Mouse (Mus musculus): ENCODE data around the gene Hspe1.
"Not testable (repeated sequence)": the region's sequence is repeated elsewhere in the genome, so short reads cannot be mapped to it uniquely, and the experiment has no call there.

Gene Hspe1

GRCm38 (mm10) chr1:55082106-55082505, 5.8 kb upstream of the Hspe1 start:
- in situ Hi-C loops (cut with MboI, MseI), result no loop called here

- in situ Hi-C loops (cut with MboI, MseI), result loop anchor here (5.0 kb wide), 2 partner anchors 59 to 64 kb away; partner anchors contain the start of gene Sf3b1 (in 1 of the 2)
Measured at GRCm38 (mm10) chr1:55085781-55086366, 2.1 kb upstream of the Hspe1 start.

DNA sequence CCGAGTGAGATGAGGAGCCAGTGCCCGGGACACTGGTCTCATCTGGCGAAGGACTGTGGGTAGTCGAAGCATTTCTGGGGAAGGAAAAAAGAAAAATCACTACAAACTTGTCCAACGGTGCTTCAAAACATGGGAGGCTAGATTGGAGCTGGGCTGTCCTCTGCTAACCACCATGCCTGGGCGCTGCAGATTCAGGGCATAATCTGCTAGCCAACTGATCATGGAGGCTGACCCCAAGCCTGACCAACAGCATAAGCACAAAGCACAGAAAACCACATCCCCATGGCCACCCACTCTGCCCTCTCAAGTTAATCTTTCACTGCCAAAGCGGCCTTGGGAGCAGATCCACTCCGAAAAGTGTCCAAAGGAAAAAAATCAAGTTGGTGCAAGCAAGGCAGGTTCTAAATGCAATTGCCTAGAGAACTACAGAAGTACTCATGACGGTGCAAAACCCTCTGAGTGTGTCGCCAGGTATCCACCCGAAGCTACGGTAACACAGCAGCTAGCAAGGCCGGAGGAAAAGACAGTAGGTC, 998 bp upstream of the Hspe1 start:
- in situ Hi-C loops (cut with MboI, MseI), result loop anchor here (5.0 kb wide), 2 partner anchors 60 to 65 kb away; partner anchors contain the start of gene Sf3b1 (in 1 of the 2)

DNA sequence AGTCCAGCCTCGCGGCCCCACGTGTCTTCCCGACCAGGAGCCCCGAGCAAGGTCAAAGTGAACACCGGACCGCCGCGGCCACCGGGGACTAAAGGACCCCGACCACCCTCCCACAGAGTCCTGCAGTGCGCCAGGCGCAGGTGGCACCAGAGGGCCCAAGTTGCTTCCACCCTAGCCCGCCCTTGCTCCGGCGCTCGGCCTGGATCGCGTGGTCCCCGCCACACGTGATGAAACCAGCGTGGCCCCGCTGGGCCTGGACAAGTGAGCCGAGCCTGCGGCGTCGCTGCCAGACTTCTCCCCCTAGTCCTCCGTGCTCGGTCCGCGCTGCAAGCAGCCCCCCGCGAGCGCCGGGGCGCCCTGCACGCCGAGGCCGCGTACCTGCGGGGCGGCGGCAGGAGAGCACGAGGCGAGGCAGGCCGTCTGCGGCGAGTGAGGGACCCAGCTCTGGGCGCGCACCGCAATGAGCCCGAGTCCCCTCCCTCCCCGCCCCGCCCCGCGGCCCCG, 479 bp upstream of the Hspe1 start:
- in situ Hi-C loops (cut with MboI, MseI), result loop anchor here (5.0 kb wide), 2 partner anchors 60 to 65 kb away; partner anchors contain the start of gene Sf3b1 (in 1 of the 2)

- in situ Hi-C loops (cut with MboI, MseI), result loop anchor here (5.0 kb wide), 2 partner anchors 62 to 67 kb away; partner anchors contain the start of gene Sf3b1 (in 1 of the 2)
Measured at GRCm38 (mm10) chr1:55088611-55089497, 922 bp downstream of the Hspe1 start.

DNA sequence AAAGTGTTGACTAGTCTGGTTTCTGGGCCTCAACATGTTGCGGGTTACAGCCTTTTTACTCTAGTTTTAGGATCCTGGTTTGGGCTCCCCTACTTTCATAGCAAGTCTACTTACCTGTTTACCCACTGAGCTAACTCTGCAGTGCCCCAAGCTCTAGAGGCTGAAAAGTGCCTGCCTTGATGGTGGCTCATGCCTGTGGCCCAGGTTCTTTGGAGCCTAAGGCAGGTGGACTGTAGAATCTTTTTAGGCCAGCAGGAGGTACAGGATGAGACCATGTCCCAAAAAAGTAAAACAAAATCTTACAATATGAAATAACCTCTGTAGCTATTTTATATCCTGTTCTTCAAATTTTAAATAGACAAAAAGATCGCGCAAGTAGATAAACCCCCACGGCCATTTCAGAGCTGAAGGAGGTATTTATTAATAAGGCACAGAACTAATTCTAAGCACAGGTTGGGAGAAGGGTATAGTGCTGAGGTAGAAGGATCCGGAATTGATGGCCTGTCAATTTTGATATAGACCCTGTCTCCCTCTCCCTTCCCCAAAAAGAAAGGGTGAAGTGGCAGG, 1.6 kb downstream of the Hspe1 start:
- in situ Hi-C loops (cut with MboI, MseI), result loop anchor here (5.0 kb wide), 2 partner anchors 62 to 67 kb away; partner anchors contain the start of gene Sf3b1 (in 1 of the 2)

- in situ Hi-C loops (cut with MboI, MseI), result no loop called here
Measured at GRCm38 (mm10) chr1:55092056-55092455, 4.1 kb downstream of the Hspe1 start.

DNA sequence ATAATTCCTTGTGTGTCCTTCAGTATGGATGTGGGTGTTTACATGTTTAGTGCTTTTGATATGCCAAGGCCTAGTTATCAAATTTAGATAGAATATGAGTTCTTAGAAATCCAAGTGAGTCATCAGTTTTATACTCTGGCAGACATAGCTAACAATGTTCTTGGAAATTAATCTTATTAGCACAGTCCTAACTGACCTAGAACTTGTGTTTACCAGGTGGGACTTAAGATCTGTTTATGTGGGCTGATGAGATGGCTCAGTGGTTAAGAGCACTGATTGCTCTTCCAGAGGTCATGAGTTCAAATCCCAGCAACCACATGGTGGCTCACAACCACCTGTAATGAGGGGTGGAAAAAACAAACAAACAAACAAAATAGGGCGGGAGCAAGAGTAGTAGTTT, 4.5 kb downstream of the Hspe1 start:
- in situ Hi-C loops (cut with MboI, MseI), result no loop called here

DNA sequence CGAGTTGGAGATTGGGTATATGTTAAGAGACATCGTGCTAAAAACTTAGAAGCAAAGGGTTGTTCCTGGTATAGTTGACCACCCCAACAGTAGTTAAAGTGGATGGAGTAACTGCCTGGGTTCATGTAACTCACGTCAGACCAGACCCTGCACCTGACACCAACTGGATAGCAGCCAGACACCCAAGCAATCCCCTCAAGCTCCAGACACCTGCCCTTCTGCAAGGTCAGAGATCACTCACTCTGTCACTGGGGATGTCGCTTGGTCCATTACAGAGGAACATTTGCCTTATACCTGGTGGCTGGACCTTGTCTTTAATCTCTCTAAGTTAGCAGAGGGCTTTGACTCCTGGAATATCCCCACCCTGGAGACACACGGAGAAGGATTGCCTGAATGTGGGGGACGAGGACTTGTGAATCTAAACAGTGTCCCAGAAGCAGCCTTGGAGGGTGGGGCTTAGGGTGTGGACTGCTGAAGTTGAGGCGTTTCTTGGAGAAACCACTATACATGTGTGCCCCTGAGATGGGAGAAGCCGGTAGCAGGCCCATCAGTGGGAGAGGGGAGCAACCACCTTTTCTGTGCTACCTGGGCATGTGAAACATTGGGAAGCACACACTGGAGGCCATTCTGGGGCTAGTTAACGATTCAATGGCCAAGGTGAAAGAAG, 19.1 kb downstream of the Hspe1 start:
- in situ Hi-C loops (cut with MboI, MseI), result no loop called here

DNA sequence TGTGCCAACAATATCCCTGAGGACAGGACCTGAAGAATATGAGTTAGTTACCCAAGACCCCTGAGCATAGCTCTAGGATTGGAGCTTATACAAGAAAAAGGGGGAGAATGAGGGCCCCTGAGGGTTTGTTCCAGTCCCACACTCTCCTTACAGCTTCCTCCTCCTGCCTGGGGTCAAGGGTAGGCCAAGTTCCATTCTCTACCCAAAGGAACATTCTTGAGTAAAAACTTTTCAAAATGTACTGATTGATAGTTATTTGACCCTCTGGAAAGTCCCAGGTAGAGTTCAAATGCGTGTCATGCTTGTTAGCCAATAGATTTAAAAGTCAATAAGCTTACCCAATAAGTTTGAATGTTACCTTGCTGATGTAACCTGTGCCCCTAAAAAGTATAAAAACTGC, 19.7 kb downstream of the Hspe1 start:
- in situ Hi-C loops (cut with MboI, MseI), result no loop called here

DNA sequence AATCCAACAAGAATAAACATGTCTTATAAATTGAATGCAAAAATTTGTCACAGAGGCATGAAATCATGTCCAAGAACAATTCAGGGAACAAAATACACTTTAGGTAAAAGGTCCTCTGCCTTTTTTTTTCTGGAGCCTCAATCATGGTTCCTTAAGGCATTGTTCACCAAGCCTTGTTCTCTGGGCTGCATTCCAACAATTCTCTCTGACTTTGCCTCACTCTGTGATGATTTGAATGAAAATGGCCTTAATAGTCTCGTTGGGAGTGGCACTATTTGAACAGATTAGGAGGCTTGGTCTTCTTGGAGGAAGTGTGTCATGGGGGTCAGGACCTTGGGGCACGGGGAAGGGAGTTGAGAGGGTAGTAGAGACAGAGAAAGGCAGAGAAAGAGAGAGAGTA, 20.5 kb downstream of the Hspe1 start:
- in situ Hi-C loops (cut with MboI, MseI), result no loop called here

DNA sequence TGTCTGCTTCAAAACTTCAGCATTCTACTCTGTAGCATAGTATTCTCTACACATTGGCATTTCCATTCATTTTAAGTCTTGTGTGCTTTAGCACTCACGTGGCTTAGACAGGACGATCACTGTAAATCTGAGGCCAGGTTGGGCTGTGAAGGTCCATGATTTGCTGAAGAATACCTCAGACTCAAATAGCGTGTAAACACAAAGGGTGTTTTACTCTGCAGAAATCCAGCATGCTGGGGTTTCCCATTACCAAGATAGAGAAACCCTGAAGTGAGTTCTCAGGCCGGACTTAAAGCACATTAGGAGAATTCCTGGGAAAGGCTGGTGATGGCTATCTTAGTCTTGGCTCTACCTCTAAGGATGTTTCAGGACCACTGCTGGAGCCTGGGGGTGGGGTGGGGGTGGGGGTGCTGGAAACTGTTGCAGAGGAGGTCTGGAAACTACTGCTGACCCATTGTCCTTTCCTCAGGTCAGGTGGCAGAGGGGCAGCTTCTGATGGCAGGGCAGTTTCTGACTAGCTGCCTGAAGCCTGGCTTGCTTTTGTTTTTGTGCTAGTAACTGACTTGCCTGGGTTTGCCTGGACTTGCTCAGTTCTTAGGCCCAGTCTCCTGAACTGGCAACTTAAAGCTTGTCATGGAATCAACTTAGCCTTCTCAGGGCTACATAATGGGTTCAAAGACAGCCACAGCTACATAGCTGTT, 21.3 kb downstream of the Hspe1 start:
- in situ Hi-C loops (cut with MboI, MseI), result no loop called here

GRCm38 (mm10) chr1:55123046-55123445, 35.1 kb downstream of the Hspe1 start:
- in situ Hi-C loops (cut with MboI, MseI), result no loop called here

GRCm38 (mm10) chr1:55123561-55123960, 35.6 kb downstream of the Hspe1 start:
- in situ Hi-C loops (cut with MboI, MseI), result no loop called here

DNA sequence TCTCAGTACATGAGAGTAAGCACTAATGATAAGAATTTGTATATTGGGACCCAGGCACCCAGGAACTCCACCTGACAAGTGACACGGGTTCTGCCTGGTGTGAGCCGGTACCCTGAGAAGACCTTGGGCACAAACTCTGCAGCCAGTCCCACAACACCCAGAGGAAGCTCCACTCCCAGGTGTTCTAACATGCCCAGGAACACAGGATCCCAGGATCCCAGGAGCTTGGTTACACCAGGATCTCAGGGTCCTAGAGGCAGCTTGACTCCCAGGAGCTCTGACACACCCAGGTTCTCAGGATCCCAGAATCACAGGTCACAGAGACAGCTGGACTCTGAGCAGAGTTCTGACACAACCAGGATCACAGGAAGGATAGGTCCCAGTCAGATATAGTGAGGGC, 36.2 kb downstream of the Hspe1 start:
- in situ Hi-C loops (cut with MboI, MseI), result not testable (repeated sequence)

GRCm38 (mm10) chr1:55129716-55130115, 41.8 kb downstream of the Hspe1 start:
- in situ Hi-C loops (cut with MboI, MseI), result no loop called here

GRCm38 (mm10) chr1:55130190-55130916, 42.4 kb downstream of the Hspe1 start:
- in situ Hi-C loops (cut with MboI, MseI), result no loop called here

DNA sequence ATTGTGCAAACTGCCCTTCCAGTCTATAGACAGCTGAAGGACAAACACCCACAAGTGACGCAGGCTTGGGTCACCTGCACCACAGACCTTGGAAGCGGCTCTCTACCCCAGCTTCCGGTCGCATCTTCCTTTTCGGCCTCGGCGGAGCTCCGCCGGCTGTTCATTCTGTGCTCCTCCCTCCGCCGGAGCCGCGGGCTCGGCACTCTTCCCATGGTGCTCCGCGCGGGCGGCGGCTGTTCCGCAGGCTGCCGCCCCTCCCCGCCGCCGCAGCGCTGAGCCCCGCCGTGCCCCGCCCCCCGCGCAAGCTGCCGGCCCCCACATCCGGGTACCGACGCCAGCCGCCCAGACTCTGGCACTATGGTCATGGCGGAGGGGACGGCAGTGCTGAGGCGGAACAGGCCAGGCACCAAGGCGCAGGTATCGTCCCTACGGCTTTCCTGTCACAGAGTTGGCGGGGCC, 43.0 kb downstream of the Hspe1 start, which contains the start of gene Mob4:
Gene Mob4, plus strand, starts transcription at position 289 of the 459 bp plus-strand sequence.
- in situ Hi-C loops (cut with MboI, MseI), result no loop called here

DNA sequence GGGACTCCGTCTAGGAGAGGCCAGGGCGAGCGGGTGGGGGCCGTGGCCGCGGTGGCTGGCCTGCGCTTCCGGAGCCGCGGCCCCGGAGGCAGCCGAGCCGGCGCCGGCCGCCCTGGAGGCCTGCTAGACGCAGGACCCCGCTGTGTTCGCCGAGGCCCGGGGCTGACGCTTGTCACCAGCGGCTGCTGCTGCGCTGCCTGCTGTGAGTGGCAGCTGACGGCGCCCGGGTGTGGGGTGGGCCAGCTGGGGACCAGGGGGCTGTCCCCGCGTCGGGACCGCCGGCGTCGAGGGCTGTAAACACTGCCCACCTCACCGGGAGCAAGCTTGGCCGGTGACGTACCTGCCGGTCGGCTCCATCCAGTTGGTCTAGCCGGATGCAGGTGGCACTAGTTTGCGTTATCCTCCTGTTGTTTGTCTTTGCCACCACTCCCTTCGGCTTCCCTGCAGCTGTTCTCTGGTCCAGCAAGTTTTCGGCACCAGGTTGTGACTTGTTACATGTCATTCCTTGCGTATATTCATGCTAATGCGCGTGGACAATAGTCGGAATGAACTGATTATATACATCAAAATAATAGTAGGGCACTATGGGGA, 43.6 kb downstream of the Hspe1 start:
- in situ Hi-C loops (cut with MboI, MseI), result no loop called here

Data from T-helper 17 cell (primary cell).